20 mouse cellular contexts compared by ENCODE assay signal in genomic region chr14:102674635-102675034, GRCm38 (mm10).
"Had no signal": no experiment of that assay in that cellular context is flagged by ENCODE, and none has a peak within 500 bp of the region (broad histone marks: within the 10 kb centered on the region; RNA-seq: fewer than 3 reads in every experiment).

No protein-coding gene starts in this region.

- H3K4me2 ChIP-seq: liver, embryonic 15.5 days; lung, embryonic 15.5 days; midbrain, embryonic 12.5 days; neural tube, embryonic 12.5 days; stomach, embryonic 15.5 days had no signal

- H3K36me3 ChIP-seq: liver, embryonic 15.5 days; lung, embryonic 15.5 days; midbrain, embryonic 12.5 days; neural tube, embryonic 12.5 days; stomach, embryonic 15.5 days had no signal

- H3K9me3 ChIP-seq: liver, embryonic 15.5 days; lung, embryonic 15.5 days; megakaryocyte, embryonic 14.5 days; midbrain, embryonic 12.5 days; neural tube, embryonic 12.5 days; stomach, embryonic 15.5 days had no signal

- H3K27ac ChIP-seq: liver, embryonic 15.5 days; lung, embryonic 15.5 days; macrophage; midbrain, embryonic 12.5 days; neural tube, embryonic 12.5 days; stomach, embryonic 15.5 days; stomach, postnatal 0 days had no signal

- ATAC-seq: liver, postnatal 0 days; lung, postnatal 0 days; midbrain, embryonic 16.5 days had no signal

- H3K9ac ChIP-seq: liver, embryonic 15.5 days; liver, postnatal 0 days; lung, embryonic 15.5 days; midbrain, embryonic 12.5 days; neural tube, embryonic 12.5 days; stomach, embryonic 15.5 days had no signal

- DNase-seq: liver, postnatal 0 days; lung, adult 2 months; lung, postnatal 14 days; lung, postnatal 36 days; midbrain, embryonic 14.5 days; right cerebral cortex, postnatal 14 days; thymus, adult 18-20 months; thymus, postnatal 14 days; thymus, postnatal 36 days had no signal

- H3K4me1 ChIP-seq: liver, embryonic 15.5 days; lung, embryonic 15.5 days; megakaryocyte, embryonic 14.5 days; neural tube, embryonic 12.5 days; stomach, embryonic 15.5 days had no signal

- H3K4me3 ChIP-seq: liver, embryonic 15.5 days; lung, embryonic 15.5 days; megakaryocyte, embryonic 14.5 days; midbrain, embryonic 12.5 days; myocyte; neural tube, embryonic 12.5 days; stomach, embryonic 15.5 days had no signal

- H3K27me3 ChIP-seq: liver, embryonic 15.5 days; lung, embryonic 15.5 days; megakaryocyte, embryonic 14.5 days; midbrain, embryonic 12.5 days; neural tube, embryonic 12.5 days; stomach, embryonic 15.5 days had no signal
